Mouse (Mus musculus): ENCODE results near the gene Gng7.

The Gng7 gene

DNA sequence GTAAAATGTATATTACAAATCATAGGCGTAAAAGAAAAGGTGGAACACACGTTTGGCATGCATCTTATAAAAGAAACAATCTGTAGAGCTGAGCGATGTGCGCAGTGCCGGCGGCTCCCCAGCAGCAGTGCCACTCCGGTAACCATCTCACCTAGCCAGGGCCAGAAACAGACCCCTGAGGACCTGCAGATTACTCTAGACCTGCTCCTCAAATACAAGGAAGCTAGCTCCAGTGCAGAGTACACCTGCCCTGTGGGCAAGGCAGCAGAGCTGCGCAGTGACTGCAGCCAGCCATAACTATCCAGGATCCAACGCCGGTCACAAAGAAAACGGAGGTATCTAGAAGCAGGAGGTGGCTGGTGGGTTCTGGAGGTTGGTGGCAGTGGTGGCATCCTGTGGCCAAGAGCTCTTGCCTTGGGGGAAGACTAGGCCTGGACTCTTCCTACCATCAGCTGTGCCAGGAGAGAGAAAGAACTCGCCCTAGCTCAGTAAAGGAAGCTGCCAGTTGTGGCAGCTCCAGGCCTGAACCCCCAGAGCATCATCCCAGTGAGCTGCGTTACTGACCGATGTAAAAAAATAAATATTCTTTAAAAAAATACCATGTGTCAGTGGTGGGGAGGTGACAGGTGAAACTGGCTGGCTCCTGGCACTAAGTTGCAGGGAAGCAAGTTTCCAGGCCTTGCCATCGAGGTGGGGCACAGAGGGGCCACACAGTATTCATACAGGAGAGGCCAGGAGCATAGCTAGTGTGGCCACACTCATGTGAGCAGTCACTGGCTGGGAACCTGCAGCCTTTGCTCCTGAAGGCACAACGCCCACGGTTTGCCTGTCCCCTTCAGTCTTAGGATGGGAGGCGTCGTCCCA lies 113.1 kb downstream of the Gng7 start:
- DNase-seq (ENCODE audit: low read depth, low spot score) = no peak

DNA sequence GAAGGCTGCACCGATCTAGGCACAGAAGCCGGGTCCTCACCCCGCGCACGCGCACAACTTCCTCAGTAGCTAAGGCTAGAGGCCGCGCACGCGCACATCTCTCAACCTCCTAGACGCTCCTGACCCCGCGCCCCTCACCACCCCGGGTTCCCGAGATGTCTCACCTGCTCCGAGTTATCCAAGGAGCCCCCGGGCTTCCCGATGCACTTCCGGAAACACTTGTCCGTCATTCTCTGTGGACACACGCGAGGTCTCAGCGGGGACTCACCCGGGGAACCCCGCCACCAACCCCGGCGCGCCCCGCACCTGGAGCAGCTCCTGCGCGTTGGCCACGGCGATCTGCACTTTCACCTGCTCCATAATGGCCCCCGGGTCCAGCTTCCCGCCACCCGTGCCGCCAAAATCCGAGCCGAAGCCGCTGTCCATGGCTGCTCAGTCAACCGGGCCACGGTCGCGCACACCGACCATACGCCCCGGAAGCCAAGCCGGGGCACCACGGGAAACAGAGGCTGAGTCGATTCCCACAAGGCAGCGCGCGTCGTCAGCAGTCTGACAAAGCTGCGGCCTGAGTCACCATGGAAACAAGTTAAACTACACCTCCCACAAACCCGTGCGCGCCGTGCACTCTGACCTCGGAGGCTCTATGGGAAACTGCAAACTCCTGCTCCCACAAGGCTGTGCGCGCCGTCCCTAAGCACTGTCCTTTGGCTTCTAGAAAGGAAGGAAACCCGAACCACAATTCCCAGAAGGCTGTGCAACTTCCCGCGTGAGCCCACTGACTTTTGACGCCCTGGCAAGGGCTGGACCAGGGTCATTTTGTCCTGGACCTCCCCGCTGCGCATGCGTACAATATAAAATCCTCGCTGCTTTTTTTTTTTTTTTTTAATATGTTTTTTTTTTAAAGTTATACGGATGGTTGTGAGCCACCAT lies 114.2 kb downstream of the Gng7 start, which contains the start of gene Timm13:
Gene Timm13 (minus strand): TSS at position 652 of the 930 bp plus-strand sequence.
- peak; percentile 97 for DNase-seq (ENCODE audit: low read depth, low spot score)

DNA sequence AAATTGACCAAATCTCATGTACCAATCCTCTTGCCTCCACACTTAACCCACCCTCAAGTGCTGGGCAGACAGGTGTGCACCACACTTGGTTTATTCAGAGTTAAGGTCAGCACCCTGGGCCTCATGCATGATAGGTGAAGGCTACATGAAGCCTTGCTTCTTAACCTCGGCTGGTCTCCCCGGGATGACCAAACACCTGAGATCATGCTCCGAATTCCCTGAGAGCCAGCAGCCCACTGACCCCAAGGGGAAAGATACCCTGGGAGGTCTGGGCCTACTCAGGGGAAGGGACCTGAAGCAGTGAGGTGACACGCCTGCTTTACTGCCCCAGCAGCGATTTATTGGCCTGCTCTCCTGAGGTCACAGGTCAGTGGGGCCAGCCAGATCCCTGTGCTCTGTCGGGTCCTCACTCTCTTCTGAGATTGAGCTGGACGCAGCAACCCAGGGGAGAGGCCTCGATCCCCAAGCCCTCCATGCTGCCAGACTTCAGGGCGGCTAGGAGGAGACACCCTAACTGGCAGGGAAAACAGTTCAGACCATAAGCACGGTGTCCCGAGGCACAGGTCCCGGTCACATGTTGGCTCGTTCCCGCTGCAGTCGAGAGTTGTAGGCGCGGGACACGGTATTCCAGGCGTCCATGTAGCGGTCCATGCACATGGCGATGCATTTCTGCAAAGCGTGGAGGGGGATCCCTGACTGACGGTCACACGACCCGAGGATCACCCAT lies 115.0 kb downstream of the Gng7 start:
- DNase-seq (ENCODE audit: low read depth, low spot score) = no peak

DNA sequence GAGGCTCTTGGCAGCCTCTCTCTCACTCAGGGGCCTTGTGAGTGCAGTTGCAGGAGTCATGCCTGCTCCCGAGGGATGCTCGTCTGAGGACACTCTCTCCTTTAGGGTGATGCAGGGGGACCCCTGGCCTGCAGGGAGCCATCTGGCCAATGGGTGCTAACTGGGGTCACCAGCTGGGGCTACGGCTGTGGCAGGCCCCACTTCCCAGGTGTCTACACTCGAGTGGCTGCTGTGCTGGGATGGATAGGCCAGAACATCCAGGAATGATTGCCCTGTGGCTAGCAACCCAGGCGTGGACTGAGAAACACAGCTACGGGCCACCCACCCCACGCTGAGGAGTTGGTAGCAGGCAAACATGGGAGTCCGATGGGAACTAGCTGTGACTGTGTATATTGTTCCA lies 115.7 kb downstream of the Gng7 start:
- DNase-seq (ENCODE audit: low read depth, low spot score) = no peak

Measured in retina, adult 2 months (tissue).